Mouse (Mus musculus): ENCODE results near the gene Armc3.
A peak's percentile ranks its signal among the peaks of the same experiment; 100 is the strongest.
"Not testable (repeated sequence)": the region's sequence is repeated elsewhere in the genome, so short reads cannot be mapped to it uniquely, and the experiment has no call there.

The Armc3 gene

GRCm38 (mm10) chr2:19275602-19276539, 76.8 kb downstream of the Armc3 start:
- DNase-seq = peak; percentile 77

- DNase-seq = no peak
These were observed 81.2 kb downstream of the Armc3 start for GRCm38 (mm10) chr2:19280331-19280730.

GRCm38 (mm10) chr2:19292366-19292765, 93.3 kb downstream of the Armc3 start:
- DNase-seq = no peak

- DNase-seq = no peak
These were observed 101.4 kb downstream of the Armc3 start for GRCm38 (mm10) chr2:19300345-19301089.

GRCm38 (mm10) chr2:19301251-19301650, 102.1 kb downstream of the Armc3 start:
- DNase-seq = no peak

GRCm38 (mm10) chr2:19303087-19303486, 104.0 kb downstream of the Armc3 start:
- not testable (repeated sequence) for DNase-seq

- DNase-seq = no peak
These were observed 111.4 kb downstream of the Armc3 start for GRCm38 (mm10) chr2:19310498-19310897.

GRCm38 (mm10) chr2:19316056-19316455, 117.0 kb downstream of the Armc3 start:
- DNase-seq = no peak

GRCm38 (mm10) chr2:19316691-19317090, 117.6 kb downstream of the Armc3 start:
- DNase-seq = no peak

- DNase-seq = not testable (repeated sequence)
These were observed 118.2 kb downstream of the Armc3 start for GRCm38 (mm10) chr2:19317151-19317812.

- DNase-seq = no peak
These were observed 119.4 kb downstream of the Armc3 start for GRCm38 (mm10) chr2:19318499-19318898.

GRCm38 (mm10) chr2:19319284-19319683, 120.2 kb downstream of the Armc3 start:
- DNase-seq = no peak

GRCm38 (mm10) chr2:19322448-19322847, 123.3 kb downstream of the Armc3 start:
- no peak for DNase-seq

- DNase-seq = no peak
These were observed 127.3 kb downstream of the Armc3 start for GRCm38 (mm10) chr2:19326376-19326775.

GRCm38 (mm10) chr2:19327811-19328210, 128.7 kb downstream of the Armc3 start:
- DNase-seq = no peak

GRCm38 (mm10) chr2:19343901-19344635, 145.0 kb downstream of the Armc3 start:
- peak; percentile 80 for DNase-seq

GRCm38 (mm10) chr2:19344636-19345413, 145.7 kb downstream of the Armc3 start:
- peak; percentile 91 for DNase-seq

GRCm38 (mm10) chr2:19345414-19345964, 146.4 kb downstream of the Armc3 start:
- no peak for DNase-seq

GRCm38 (mm10) chr2:19348454-19348853, 149.4 kb downstream of the Armc3 start:
- DNase-seq = no peak

GRCm38 (mm10) chr2:19350167-19350566, 151.1 kb downstream of the Armc3 start:
- no peak for DNase-seq

- no peak for DNase-seq
These were observed 152.6 kb downstream of the Armc3 start for GRCm38 (mm10) chr2:19351615-19352253.

All from right cerebral cortex, adult 18-20 months (tissue).